Mouse (Mus musculus): ENCODE measurements around the gene Eif1.

GRCm38 (mm10) chr11:100317826-100318380 lies 1.8 kb upstream of the Eif1 start:
- TF ChIP-seq POLR2A (IDR thresholded peaks at IDR 0.05; ENCODE audit: control insufficient read depth, low read depth, low read length) (no peak), CTCF (IDR thresholded peaks at IDR 0.05; ENCODE audit: control insufficient read depth, insufficient read depth, insufficient replicate concordance, low read depth, low read length) (no peak)

All from testis, adult 2 months (tissue).